Mouse (Mus musculus) MEL (cell line): ENCODE measurements at regions not wholly inside any gene's neighbourhood (a gene's known extent, or its start where the extent isn't known, plus 50 kb on each side); places are given as distances from the start of the nearest gene placed in this dataset.

Experiments used
- DNase-seq: peaks from one replicate; pipeline ENCODE4 v3.0.0; 2011; ENCODE audit warnings: low read depth, low spot score
- H3K27ac ChIP-seq: 2 replicates; pipeline ENCODE4 v1.5.1; 2012; ENCODE audit warnings: low read depth, mild to moderate bottlenecking, control low read depth, low read length, moderate library complexity; ENCODE audit not compliant: control insufficient read depth
- H3K27me3 ChIP-seq, 2 experiments: fragments of 150-350 bp in 1 of 2; sonication (generic) in 1 of 2; 2 replicates each; pipeline ENCODE4 v1.6.1; 2012; ENCODE audit warnings: low read length in 2 of 2, mild to moderate bottlenecking in 2 of 2, improper control_type of control experiment in 1 of 2, moderate library complexity in 1 of 2; ENCODE audit not compliant: insufficient read depth in 2 of 2, control insufficient read depth in 1 of 2
- H3K36me3 ChIP-seq, 2 experiments: 2 replicates each; pipeline ENCODE4 v1.6.1; 2012 to 2014; ENCODE audit warnings: low read length in 2 of 2, improper control_type of control experiment in 1 of 2, inconsistent platforms in 1 of 2, mild to moderate bottlenecking in 1 of 2; ENCODE audit not compliant: insufficient read depth in 2 of 2, control insufficient read depth in 1 of 2
- H3K4me1 ChIP-seq, 2 experiments: fragments of 150-350 bp in 1 of 2; sonication (generic) in 1 of 2; 2 replicates each; pipeline ENCODE4 v1.6.1; 2012; ENCODE audit warnings: low read length in 2 of 2, improper control_type of control experiment in 1 of 2, mild to moderate bottlenecking in 1 of 2; ENCODE audit not compliant: insufficient read depth in 2 of 2, control insufficient read depth in 1 of 2
- H3K4me3 ChIP-seq, 2 experiments: fragments of 150-350 bp in 1 of 2; sonication (generic) in 1 of 2; 2 replicates each; pipeline ENCODE4 v1.5.1; 2012; ENCODE audit warnings: low read depth in 2 of 2, low read length in 2 of 2, mild to moderate bottlenecking in 2 of 2, moderate library complexity in 2 of 2, control low read depth in 1 of 2, improper control_type of control experiment in 1 of 2; ENCODE audit not compliant: control insufficient read depth in 1 of 2, insufficient read depth in 1 of 2
- H3K79me2 ChIP-seq: 2 replicates; pipeline ENCODE4 v1.6.1; 2012; ENCODE audit warnings: mild to moderate bottlenecking, low read length, moderate library complexity; ENCODE audit not compliant: control insufficient read depth, poor library complexity, insufficient read depth
- H3K9ac ChIP-seq: 2 replicates; pipeline ENCODE4 v1.6.1; 2012; ENCODE audit warnings: low read depth, mild to moderate bottlenecking, control low read depth, low read length, moderate library complexity; ENCODE audit not compliant: control insufficient read depth, poor library complexity, severe bottlenecking
- H3K9me3 ChIP-seq: fragments of 150-350 bp; sonication (generic); replicated peaks from 2 replicates; pipeline ENCODE4 v1.6.1; 2012; ENCODE audit warnings: mild to moderate bottlenecking, low read length, improper control_type of control experiment, moderate library complexity; ENCODE audit not compliant: insufficient read depth
- BHLHE40 ChIP-seq: IDR thresholded peaks from 2 replicates; pipeline ENCODE4 v1.6.1; 2012; ENCODE audit warnings: low read depth, mild to moderate bottlenecking, inconsistent platforms, low read length, improper control_type of control experiment, borderline replicate concordance
- CHD1 ChIP-seq: IDR thresholded peaks from 2 replicates; pipeline ENCODE4 v1.6.1; 2012; ENCODE audit warnings: low read depth, mild to moderate bottlenecking, inconsistent platforms, low read length, improper control_type of control experiment
- E2F4 ChIP-seq: IDR thresholded peaks from 2 replicates; pipeline ENCODE4 v1.6.1; 2011; ENCODE audit warnings: low read depth, low read length, improper control_type of control experiment, borderline replicate concordance
- ELF1 ChIP-seq: IDR thresholded peaks from 2 replicates; pipeline ENCODE4 v1.6.1; 2014; ENCODE audit warnings: low read depth, mild to moderate bottlenecking, inconsistent platforms, low read length, improper control_type of control experiment, moderate library complexity
- EP300 ChIP-seq, 2 experiments: IDR thresholded peaks; 2 replicates each; pipeline ENCODE4 v1.6.1; 2011; ENCODE audit warnings: improper control_type of control experiment in 2 of 2, low read length in 2 of 2, low read depth in 1 of 2, mild to moderate bottlenecking in 1 of 2
- GABPA ChIP-seq: IDR thresholded peaks from 2 replicates; pipeline ENCODE4 v1.6.1; 2012; ENCODE audit warnings: low read depth, mild to moderate bottlenecking, inconsistent platforms, low read length, improper control_type of control experiment, moderate library complexity
- HCFC1 ChIP-seq: IDR thresholded peaks from 2 replicates; pipeline ENCODE4 v1.6.1; 2012; ENCODE audit warnings: low read depth, mild to moderate bottlenecking, inconsistent platforms, low read length, improper control_type of control experiment, moderate library complexity
- KAT2A ChIP-seq: conservative IDR thresholded peaks from 2 replicates; pipeline ENCODE4 v1.6.1; 2012; ENCODE audit warnings: low read depth, low read length, improper control_type of control experiment, inconsistent platforms
- MXI1 ChIP-seq: IDR thresholded peaks from 2 replicates; pipeline ENCODE4 v1.6.1; 2011; ENCODE audit warnings: mild to moderate bottlenecking, low read depth, low read length, improper control_type of control experiment
- MYB ChIP-seq: IDR thresholded peaks from 2 replicates; pipeline ENCODE4 v1.6.1; 2011; ENCODE audit warnings: mild to moderate bottlenecking, low read depth, low read length, improper control_type of control experiment
- POLR2AphosphoS2 ChIP-seq: IDR thresholded peaks from 2 replicates; pipeline ENCODE4 v1.6.1; 2011; ENCODE audit warnings: low read length, improper control_type of control experiment
- POLR2AphosphoS5 ChIP-seq: IDR thresholded peaks from 2 replicates; pipeline ENCODE4 v1.6.1; 2012; ENCODE audit warnings: low read depth, borderline replicate concordance, mild to moderate bottlenecking, inconsistent platforms, low read length, moderate library complexity, mixed read lengths
- RAD21 ChIP-seq: IDR thresholded peaks from 2 replicates; pipeline ENCODE4 v1.6.1; 2011; ENCODE audit warnings: mild to moderate bottlenecking, low read depth, low read length, improper control_type of control experiment
- TBP ChIP-seq: IDR thresholded peaks from 2 replicates; pipeline ENCODE4 v1.8.0; 2011; ENCODE audit warnings: low read depth, low read length, improper control_type of control experiment
- TCF12 ChIP-seq: IDR thresholded peaks from 2 replicates; pipeline ENCODE4 v1.6.1; 2014; ENCODE audit warnings: low read depth, mild to moderate bottlenecking, inconsistent platforms, low read length, improper control_type of control experiment, moderate library complexity
- UBTF ChIP-seq: IDR thresholded peaks from 2 replicates; pipeline ENCODE4 v1.6.1; 2012; ENCODE audit warnings: low read depth, mild to moderate bottlenecking, inconsistent platforms, low read length, improper control_type of control experiment, moderate library complexity, borderline replicate concordance; ENCODE audit not compliant: insufficient read depth
- ZKSCAN1 ChIP-seq: IDR thresholded peaks from 2 replicates; pipeline ENCODE4 v1.6.1; 2012; ENCODE audit warnings: low read depth, mild to moderate bottlenecking, inconsistent platforms, low read length, improper control_type of control experiment, moderate library complexity

- no peak for TF ChIP-seq EP300 (IDR thresholded peaks at IDR 0.05; ENCODE audit: low read depth in 1 of 2, low read length in 2 of 2)
Observed at GRCm38 (mm10) chr3:83429376-83429775, 301.6 kb downstream of the Dchs2 start (continued).

GRCm38 (mm10) chr3:83446154-83446667 is 318.5 kb downstream of the Dchs2 start:
- DNase-seq = no peak
- no peak overlapping the region for H3K9ac ChIP-seq
- no peaks in the 10 kb centered on the region for H3K36me3 ChIP-seq
- H3K27me3 ChIP-seq = no peaks in the 10 kb centered on the region
- no peaks in the 10 kb centered on the region for H3K4me1 ChIP-seq
- TF ChIP-seq GABPA = no peak
- TF ChIP-seq UBTF = no peak
- no peak for TF ChIP-seq POLR2AphosphoS2
- TF ChIP-seq HCFC1 = no peak
- TF ChIP-seq TCF12 = no peak
- TF ChIP-seq KAT2A = no peak
- TF ChIP-seq RAD21 = no peak
- no peak for TF ChIP-seq CHD1
- TF ChIP-seq E2F4 = no peak
- TF ChIP-seq ELF1 = no peak
- no peak for TF ChIP-seq ZKSCAN1
- no peak for TF ChIP-seq BHLHE40
- TF ChIP-seq MYB = no peak
- H3K4me3 ChIP-seq = no peak overlapping the region
- H3K9me3 ChIP-seq = no peaks in the 10 kb centered on the region
- no peaks in the 10 kb centered on the region for H3K79me2 ChIP-seq
- H3K27ac ChIP-seq = no peak overlapping the region

- Histone ChIP-seq H3K4me3 (no peak overlapping the region), H3K79me2 (no peaks in the 10 kb centered on the region), H3K27ac (no peak overlapping the region), H3K9ac (no peak overlapping the region), H3K36me3 (no peaks in the 10 kb centered on the region), H3K4me1 (no peaks in the 10 kb centered on the region), H3K27me3 (no peaks in the 10 kb centered on the region), H3K9me3 (no peaks in the 10 kb centered on the region)
- TF ChIP-seq POLR2AphosphoS5 = no peak
- TF ChIP-seq POLR2AphosphoS2 = no peak
- TF ChIP-seq TBP = no peak
- TF ChIP-seq ELF1 = no peak
- no peak for TF ChIP-seq MXI1
- no peak for TF ChIP-seq EP300 (IDR thresholded peaks at IDR 0.05; ENCODE audit: low read depth in 1 of 2, low read length in 2 of 2)
- no peak for DNase-seq
Observed at GRCm38 (mm10) chr3:83450662-83451061, 315.5 kb upstream of the Sfrp2 start.
